Mouse (Mus musculus) olfactory bulb, adult 2 months (tissue): ENCODE data around the gene Ptcd2.

Experiments
- CTCF ChIP-seq: fragments of 200-500 bp; IDR thresholded peaks from 2 replicates; pipeline ENCODE4 v1.5.1; 2012; ENCODE audit warnings: low read depth, mild to moderate bottlenecking, low read length, moderate library complexity; ENCODE audit not compliant: insufficient read depth
- POLR2A ChIP-seq: fragments of 200-500 bp; IDR thresholded peaks from 2 replicates; pipeline ENCODE4 v1.6.1; 2012; ENCODE audit warnings: mild to moderate bottlenecking, low read depth, low read length, moderate library complexity; ENCODE audit not compliant: insufficient read depth

DNA sequence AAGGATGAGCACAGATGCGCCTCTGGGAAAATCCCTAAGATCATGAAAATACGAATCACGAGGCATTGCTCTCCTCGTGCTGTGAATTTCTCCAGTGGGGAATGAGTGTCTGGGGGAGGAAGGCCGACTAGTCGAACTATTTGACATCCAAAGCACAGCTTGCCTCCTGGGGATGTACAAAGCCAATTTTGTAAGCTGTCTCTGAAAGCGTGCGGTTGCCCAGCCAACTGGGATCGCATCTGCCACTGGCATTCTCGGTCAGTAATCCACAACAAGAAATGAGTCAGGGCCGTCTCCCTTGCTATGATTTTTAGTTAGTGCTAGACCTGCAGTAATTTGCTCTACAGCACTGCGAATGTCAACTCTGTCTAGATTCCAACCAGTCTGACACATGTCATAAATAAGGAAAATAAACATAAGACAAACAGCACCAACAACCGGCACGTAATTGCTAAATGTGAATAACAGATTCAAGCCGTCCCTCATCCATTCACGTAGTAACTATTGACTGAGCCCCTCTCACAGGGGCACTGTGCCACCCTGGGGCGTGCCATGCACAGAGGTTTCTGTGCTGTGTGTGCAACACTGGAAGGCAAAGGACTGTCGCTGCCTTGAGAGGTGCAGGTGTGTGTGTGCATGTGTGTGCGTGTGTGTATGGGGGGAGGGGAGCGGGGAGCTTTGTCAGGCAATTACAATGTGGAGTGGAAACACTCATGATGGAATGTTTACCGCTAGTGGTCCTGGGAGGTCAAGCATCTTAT, 59.9 kb downstream of the Ptcd2 start:
- TF ChIP-seq CTCF (no peak), POLR2A (no peak)
